ENCODE assay signal across 10 mouse cellular contexts in the genomic region with DNA sequence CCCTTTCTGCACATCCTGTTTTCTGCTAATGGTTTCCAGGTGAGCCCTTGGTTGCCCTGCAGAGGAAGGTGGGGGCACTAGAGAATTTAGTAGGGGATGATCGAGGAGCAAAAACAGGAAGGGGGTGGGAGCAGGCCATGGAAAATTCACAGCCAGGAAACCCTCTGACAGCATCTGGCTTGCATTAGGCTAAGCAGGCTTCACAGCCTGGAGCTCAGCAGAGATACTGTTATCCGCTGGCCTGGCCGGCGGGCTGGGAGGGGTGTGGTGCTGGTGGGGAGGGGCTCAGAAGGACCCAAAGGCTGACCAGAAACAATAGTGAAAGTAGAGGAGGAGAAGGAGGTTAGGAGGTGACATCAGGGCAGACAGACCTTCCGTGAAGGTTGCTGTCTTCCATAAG. TPM values are rescaled to one million over a fixed set of nuclear protein-coding genes. Genes with fewer than 3 reads are reported as not detected.
A peak's percentile ranks its signal among the peaks of the same experiment; 100 is the strongest.
DNase-seq lines count a peak whose midpoint lies in the region; TF ChIP-seq lines count a peak whose summit lies in the region.
"Had no signal": no experiment of that assay in that cellular context is flagged by ENCODE, and none has a peak within 500 bp of the region (broad histone marks: within the 10 kb centered on the region; RNA-seq: fewer than 3 reads in every experiment).

No protein-coding gene starts in this region.

- peaks cover 3% of the 10 kb centered on the region; the same call in 1 of the 2 replicates for H3K27me3 ChIP-seq in spleen, adult 2 months (ENCODE audit: control insufficient read depth, insufficient read depth, low read length)
- no peaks in the 10 kb centered on the region for H3K27me3 ChIP-seq in limb, embryonic 10.5 days (ENCODE audit: low read depth, poor library complexity, severe bottlenecking)

- peak overlapping the region; percentile 33; the same call in 1 of the 2 replicates for H3K27ac ChIP-seq in spleen, adult 2 months (ENCODE audit: insufficient read depth, low read length)
- peak overlapping the region; percentile 93 for H3K27ac ChIP-seq in limb, embryonic 10.5 days

- no peak for TF ChIP-seq CTCF in spleen, adult 2 months (IDR thresholded peaks at IDR 0.05; ENCODE audit: extremely low read depth, insufficient read depth, insufficient read length, insufficient replicate concordance)

- H3K9me3 ChIP-seq in limb, embryonic 10.5 days (replicated peaks) = no peaks in the 10 kb centered on the region
- H3K9me3 ChIP-seq: hindbrain, embryonic 12.5 days had no signal

- no peaks in the 10 kb centered on the region for H3K36me3 ChIP-seq in spleen, adult 2 months (ENCODE audit: control insufficient read depth, insufficient read depth, low read length)
- H3K36me3 ChIP-seq in limb, embryonic 10.5 days = no peaks in the 10 kb centered on the region
- H3K36me3 ChIP-seq: hindbrain, embryonic 12.5 days had no signal

- DNase-seq in spleen, adult 2 months (ENCODE audit: low read depth in 1 of 2, low spot score in 2 of 2) = no peak
- no peak for DNase-seq in spleen, postnatal 14 days (ENCODE audit: low spot score in 2 of 2)
- peak; percentile 98 for DNase-seq in heart, adult 11 months
- peak; percentile 90 for DNase-seq in limb, embryonic 10.5 days (ENCODE audit: low spot score)
- DNase-seq in yolk sac, embryonic 10.5 days (ENCODE audit: low spot score) = peak; percentile 77
- DNase-seq in frontal cortex, postnatal 10 days (ENCODE audit: low spot score in 2 of 2) = no peak
- DNase-seq in adrenal gland, postnatal 4 days (ENCODE audit: low spot score in 2 of 2) = no peak
- no peak for DNase-seq in cerebellum, postnatal 14 days

- peaks cover 6% of the 10 kb centered on the region for H3K4me1 ChIP-seq in spleen, adult 2 months (ENCODE audit: control insufficient read depth, insufficient read depth, insufficient read length)
- H3K4me1 ChIP-seq in limb, embryonic 10.5 days = peaks cover 64% of the 10 kb centered on the region

- no peak for TF ChIP-seq POLR2A in spleen, adult 2 months (IDR thresholded peaks at IDR 0.05; ENCODE audit: low read depth, low read length)

- H3K4me3 ChIP-seq in spleen, adult 2 months (ENCODE audit: extremely low read depth, insufficient read depth, insufficient read length) = no peak overlapping the region
- H3K4me3 ChIP-seq in limb, embryonic 10.5 days = peak overlapping the region; percentile 24; the same call in 1 of the 2 replicates
- H3K4me3 ChIP-seq: hindbrain, embryonic 12.5 days had no signal

- 67% methylated on average over 5 of the region's 5 CpGs for WGBS in spleen, adult 2 months
- WGBS in limb, embryonic 10.5 days = 2% methylated on average over 5 of the region's 5 CpGs

RNA-seq across cellular contexts. Expression of gene Rab3il1, which starts 12.4 kb away (rescaled TPM):
- polyA plus RNA-seq in spleen, adult 2 months (2012; rRNA removed) = 73.5 and 77.8 TPM in 2 replicates
- polyA plus RNA-seq in limb, embryonic 10.5 days (2016; fragmentation: Nextera tagmentation; extraction: Ambion mirVana) = 39.2 and 41.5 TPM in 2 replicates
- 10 to 100 TPM; 21.8 to 23.9 TPM for total RNA-seq in adrenal gland, postnatal 4 days (2021)
- total RNA-seq: neutrophil, adult 5-6 weeks had no signal

RNA-seq across cellular contexts. Expression of gene Best1, which starts 12.5 kb away (rescaled TPM):
- 0.14 and 0.20 TPM in 2 replicates for polyA plus RNA-seq in spleen, adult 2 months (2012; rRNA removed)
- 2.3 TPM in 2 replicates for polyA plus RNA-seq in limb, embryonic 10.5 days (2016; fragmentation: Nextera tagmentation; extraction: Ambion mirVana)
- 1 to 10 TPM in 1 of 2 experiments, under 1 TPM in 1; 0.71 to 2.2 TPM for total RNA-seq in adrenal gland, postnatal 4 days (2021)

RNA-seq across cellular contexts. Expression of gene Fads3, which starts 27.5 kb away (rescaled TPM):
- polyA plus RNA-seq in spleen, adult 2 months (2012; rRNA removed) = 22.0 and 24.3 TPM in 2 replicates
- polyA plus RNA-seq in limb, embryonic 10.5 days (2016; fragmentation: Nextera tagmentation; extraction: Ambion mirVana) = 2.4 and 3.2 TPM in 2 replicates
- total RNA-seq in adrenal gland, postnatal 4 days (2021) = 10 to 100 TPM; 12.2 to 19.3 TPM
- total RNA-seq: neutrophil, adult 5-6 weeks had no signal

RNA-seq across cellular contexts. Expression of gene Fth1, which starts 33.5 kb away (rescaled TPM):
- 3,609 and 4,045 TPM in 2 replicates for polyA plus RNA-seq in spleen, adult 2 months (2012; rRNA removed)
- polyA plus RNA-seq in limb, embryonic 10.5 days (2016; fragmentation: Nextera tagmentation; extraction: Ambion mirVana) = 1,175 and 1,229 TPM in 2 replicates
- 1,000 to 10,000 TPM; 1,555 to 1,573 TPM for total RNA-seq in adrenal gland, postnatal 4 days (2021)

Comparison
In these comparisons a context has a peak if more than half of its experiments do, and no peak if none do; other contexts are left out.
1. DNase-seq: peak in heart, adult 11 months (single experiment), limb, embryonic 10.5 days (single experiment) and yolk sac, embryonic 10.5 days (single experiment); none in spleen, adult 2 months (0 of 2), spleen, postnatal 14 days (0 of 2), frontal cortex, postnatal 10 days (0 of 2), adrenal gland, postnatal 4 days (0 of 2) and cerebellum, postnatal 14 days (0 of 2).